Mouse (Mus musculus) urinary bladder, adult 18-20 months (tissue): ENCODE results near the gene Sox5.
A peak's percentile ranks its signal among the peaks of the same experiment; 100 is the strongest.

Experiments used
- DNase-seq, 2 experiments: peaks; one replicate each; pipeline ENCODE4 v3.0.0; 2022; ENCODE audit warnings: low spot score in 2 of 2, mixed read lengths in 2 of 2

Gene Sox5

GRCm38 (mm10) chr6:144716376-144716775, 65.4 kb downstream of the Sox5 start:
- no peak for DNase-seq

GRCm38 (mm10) chr6:144711841-144712240, 69.9 kb downstream of the Sox5 start:
- DNase-seq: peak in 1 of 2 experiments; percentile 42

- peak; percentile 12 to 68 for DNase-seq
Measured at GRCm38 (mm10) chr6:144710816-144711215, 71.0 kb downstream of the Sox5 start.

- no peak for DNase-seq
Measured at GRCm38 (mm10) chr6:144709614-144710180, 72.1 kb downstream of the Sox5 start.

GRCm38 (mm10) chr6:144708410-144708809, 73.4 kb downstream of the Sox5 start:
- DNase-seq: no peak

- DNase-seq: no peak
Measured at GRCm38 (mm10) chr6:144707976-144708375, 73.8 kb downstream of the Sox5 start.

GRCm38 (mm10) chr6:144704962-144705361, 76.8 kb downstream of the Sox5 start:
- DNase-seq: no peak

- DNase-seq: no peak
Measured at GRCm38 (mm10) chr6:144695660-144696059, 86.1 kb downstream of the Sox5 start.

- DNase-seq: no peak
Measured at GRCm38 (mm10) chr6:144693211-144693899, 88.4 kb downstream of the Sox5 start.

- DNase-seq: no peak
Measured at GRCm38 (mm10) chr6:144691298-144692041, 90.3 kb downstream of the Sox5 start.

GRCm38 (mm10) chr6:144689076-144689475, 92.7 kb downstream of the Sox5 start:
- DNase-seq: no peak

GRCm38 (mm10) chr6:144687681-144688080, 94.1 kb downstream of the Sox5 start:
- DNase-seq: no peak

GRCm38 (mm10) chr6:144681045-144681789, 100.6 kb downstream of the Sox5 start:
- DNase-seq: no peak

- no peak for DNase-seq
Measured at GRCm38 (mm10) chr6:144677491-144678133, 104.2 kb downstream of the Sox5 start.

GRCm38 (mm10) chr6:144675111-144675510, 106.7 kb downstream of the Sox5 start:
- DNase-seq: no peak

- DNase-seq: no peak
Measured at GRCm38 (mm10) chr6:144673906-144674305, 107.9 kb downstream of the Sox5 start.

- no peak for DNase-seq
Measured at GRCm38 (mm10) chr6:144670433-144671167, 111.2 kb downstream of the Sox5 start.

GRCm38 (mm10) chr6:144666617-144667016, 115.2 kb downstream of the Sox5 start:
- no peak for DNase-seq

- no peak for DNase-seq
Measured at GRCm38 (mm10) chr6:144664765-144665164, 117.0 kb downstream of the Sox5 start.

- no peak for DNase-seq
Measured at GRCm38 (mm10) chr6:144663516-144664074, 118.2 kb downstream of the Sox5 start.
